Mouse (Mus musculus) liver, adult 2 months (tissue): ENCODE measurements around the gene Arnt2. TPM values are rescaled to one million over a fixed set of nuclear protein-coding genes. Genes with fewer than 3 reads are reported as not detected.

ENCODE experiments used
- DNase-seq: peaks from one replicate; pipeline ENCODE4 v3.0.0-alpha.2; 2011; ENCODE audit warnings: low read depth, low spot score; ENCODE audit errors: extremely low read depth
- H3K27ac ChIP-seq: fragments of 200-500 bp; replicated peaks from 2 replicates; pipeline ENCODE4 v1.5.1; 2012; ENCODE audit warnings: low read depth, mild to moderate bottlenecking, control low read depth, inconsistent platforms, low read length; ENCODE audit not compliant: insufficient read depth
- H3K27me3 ChIP-seq: fragments of 200-500 bp; 2 replicates; pipeline ENCODE4 v1.6.1; 2012; ENCODE audit warnings: mild to moderate bottlenecking, moderate library complexity, low read length, inconsistent platforms; ENCODE audit not compliant: control insufficient read depth, insufficient read depth
- H3K36me3 ChIP-seq: fragments of 200-500 bp; 2 replicates; pipeline ENCODE4 v1.6.1; 2012; ENCODE audit warnings: low read length, inconsistent platforms; ENCODE audit not compliant: control insufficient read depth, insufficient read depth
- H3K4me1 ChIP-seq: fragments of 200-500 bp; 2 replicates; pipeline ENCODE4 v1.6.1; 2011; ENCODE audit warnings: low read length; ENCODE audit not compliant: control insufficient read depth, insufficient read depth
- H3K4me3 ChIP-seq: fragments of 200-500 bp; 2 replicates; pipeline ENCODE4 v1.5.1; 2011; ENCODE audit warnings: low read depth, mild to moderate bottlenecking, control low read depth, low read length, moderate library complexity; ENCODE audit not compliant: insufficient read depth
- H3K79me2 ChIP-seq: fragments of 200-500 bp; 2 replicates; pipeline ENCODE4 v1.6.1; 2012; ENCODE audit warnings: inconsistent platforms, mild to moderate bottlenecking, low read length, moderate library complexity; ENCODE audit not compliant: control insufficient read depth, insufficient read depth
- H3K9ac ChIP-seq: fragments of 200-500 bp; 2 replicates; pipeline ENCODE4 v1.6.1; 2012; ENCODE audit warnings: low read depth, mild to moderate bottlenecking, control low read depth, inconsistent platforms, low read length
- CTCF ChIP-seq: fragments of 200-500 bp; IDR thresholded peaks from 2 replicates; pipeline ENCODE4 v1.5.1; 2011; ENCODE audit warnings: low read depth, low read length, control low read depth
- POLR2A ChIP-seq: fragments of 200-500 bp; IDR thresholded peaks from 2 replicates; pipeline ENCODE4 v1.6.1; 2011; ENCODE audit warnings: low read length, control low read depth; ENCODE audit not compliant: insufficient read depth; ENCODE audit errors: extremely low read depth
- WGBS: fragments of 180-500 bp; shearing (Covaris S2); methylation state at CpG from one replicate; pipeline ENCODE4 v1.1.7; 2018; 5-methylcytosine and 5-hydroxymethylcytosine counted together
- polyA plus RNA-seq: library from polyadenylated mRNA; depleted of rRNA; stranded (reverse); fragments of >200 nt; gene quantifications from 2 replicates; pipeline ENCODE4 v1.2.3, GENCODE M21; 2012
- total RNA-seq: library from RNA; depleted of rRNA; stranded (reverse); fragments of >200 nt; gene quantifications from 2 replicates; pipeline ENCODE4 v1.2.3, GENCODE M21; 2014

Gene Arnt2
- total and polyA plus RNA-seq, 2 experiments: not detected

GRCm38 (mm10) chr7:84361086-84361684 is 48.8 kb downstream of the Arnt2 start:
- Histone ChIP-seq H3K27ac (no peak overlapping the region), H3K4me3 (no peak overlapping the region), H3K4me1 (no peaks in the 10 kb centered on the region), H3K27me3 (no peaks in the 10 kb centered on the region), H3K79me2 (no peaks in the 10 kb centered on the region), H3K9ac (no peak overlapping the region), H3K36me3 (no peaks in the 10 kb centered on the region)
- 41% methylated on average over 10 of the region's 10 CpGs for WGBS
- peak; percentile 18 for DNase-seq
- TF ChIP-seq POLR2A: no peak
- TF ChIP-seq CTCF: no peak

GRCm38 (mm10) chr7:84358426-84358825 is 51.5 kb downstream of the Arnt2 start:
- Histone ChIP-seq H3K79me2 (no peaks in the 10 kb centered on the region), H3K27me3 (no peaks in the 10 kb centered on the region), H3K4me3 (no peak overlapping the region), H3K4me1 (no peaks in the 10 kb centered on the region), H3K9ac (no peak overlapping the region), H3K27ac (no peak overlapping the region), H3K36me3 (no peaks in the 10 kb centered on the region)
- WGBS: 17% methylated on average over 1 of the region's 1 CpGs
- DNase-seq: peak; percentile 71
- TF ChIP-seq POLR2A (no peak), CTCF (no peak)

GRCm38 (mm10) chr7:84355619-84356570 is 54.1 kb downstream of the Arnt2 start:
- Histone ChIP-seq H3K4me3 (no peak overlapping the region), H3K9ac (no peak overlapping the region), H3K27ac (no peak overlapping the region), H3K4me1 (no peaks in the 10 kb centered on the region), H3K27me3 (no peaks in the 10 kb centered on the region), H3K36me3 (no peaks in the 10 kb centered on the region), H3K79me2 (no peaks in the 10 kb centered on the region)
- WGBS: 56% methylated on average over 10 of the region's 10 CpGs
- peak; percentile 52 for TF ChIP-seq CTCF
- TF ChIP-seq POLR2A: no peak
- peak; percentile 33 for DNase-seq

GRCm38 (mm10) chr7:84354890-84355289 is 55.1 kb downstream of the Arnt2 start:
- Histone ChIP-seq H3K4me3 (no peak overlapping the region), H3K4me1 (no peaks in the 10 kb centered on the region), H3K79me2 (no peaks in the 10 kb centered on the region), H3K27me3 (no peaks in the 10 kb centered on the region), H3K36me3 (no peaks in the 10 kb centered on the region), H3K9ac (no peak overlapping the region), H3K27ac (no peak overlapping the region)
- no peak for DNase-seq
- no peak for TF ChIP-seq POLR2A
- no peak for TF ChIP-seq CTCF
- 93% methylated on average over 2 of the region's 2 CpGs for WGBS

GRCm38 (mm10) chr7:84350529-84350928 is 59.4 kb downstream of the Arnt2 start:
- H3K36me3 ChIP-seq: no peaks in the 10 kb centered on the region
- no peaks in the 10 kb centered on the region for H3K27me3 ChIP-seq
- H3K4me3 ChIP-seq: no peak overlapping the region
- TF ChIP-seq CTCF (no peak), POLR2A (no peak)
- no peaks in the 10 kb centered on the region for H3K79me2 ChIP-seq
- no peaks in the 10 kb centered on the region for H3K4me1 ChIP-seq
- no peak overlapping the region for H3K27ac ChIP-seq
- no peak for DNase-seq
- no peak overlapping the region for H3K9ac ChIP-seq

GRCm38 (mm10) chr7:84349976-84350375 is 60.0 kb downstream of the Arnt2 start:
- H3K79me2 ChIP-seq: no peaks in the 10 kb centered on the region
- 59% methylated on average over 2 of the region's 2 CpGs for WGBS
- H3K27me3 ChIP-seq: no peaks in the 10 kb centered on the region
- H3K27ac ChIP-seq: no peak overlapping the region
- H3K36me3 ChIP-seq: no peaks in the 10 kb centered on the region
- H3K4me1 ChIP-seq: no peaks in the 10 kb centered on the region
- DNase-seq: no peak
- no peak overlapping the region for H3K4me3 ChIP-seq
- H3K9ac ChIP-seq: no peak overlapping the region
- no peak for TF ChIP-seq CTCF
- TF ChIP-seq POLR2A: no peak
